Mouse (Mus musculus) ES-E14 (cell line): Measurements from ENCODE around the gene Asrgl1.

ENCODE experiments used
- MAFK ChIP-seq: IDR thresholded peaks from 2 replicates; pipeline ENCODE4 v1.6.1; 2014; ENCODE audit warnings: mild to moderate bottlenecking, low read depth, low read length, inconsistent platforms; ENCODE audit not compliant: insufficient read depth
- ZNF384 ChIP-seq: IDR thresholded peaks from 2 replicates; pipeline ENCODE4 v1.6.1; 2012; ENCODE audit warnings: low read depth, low read length, inconsistent platforms

DNA sequence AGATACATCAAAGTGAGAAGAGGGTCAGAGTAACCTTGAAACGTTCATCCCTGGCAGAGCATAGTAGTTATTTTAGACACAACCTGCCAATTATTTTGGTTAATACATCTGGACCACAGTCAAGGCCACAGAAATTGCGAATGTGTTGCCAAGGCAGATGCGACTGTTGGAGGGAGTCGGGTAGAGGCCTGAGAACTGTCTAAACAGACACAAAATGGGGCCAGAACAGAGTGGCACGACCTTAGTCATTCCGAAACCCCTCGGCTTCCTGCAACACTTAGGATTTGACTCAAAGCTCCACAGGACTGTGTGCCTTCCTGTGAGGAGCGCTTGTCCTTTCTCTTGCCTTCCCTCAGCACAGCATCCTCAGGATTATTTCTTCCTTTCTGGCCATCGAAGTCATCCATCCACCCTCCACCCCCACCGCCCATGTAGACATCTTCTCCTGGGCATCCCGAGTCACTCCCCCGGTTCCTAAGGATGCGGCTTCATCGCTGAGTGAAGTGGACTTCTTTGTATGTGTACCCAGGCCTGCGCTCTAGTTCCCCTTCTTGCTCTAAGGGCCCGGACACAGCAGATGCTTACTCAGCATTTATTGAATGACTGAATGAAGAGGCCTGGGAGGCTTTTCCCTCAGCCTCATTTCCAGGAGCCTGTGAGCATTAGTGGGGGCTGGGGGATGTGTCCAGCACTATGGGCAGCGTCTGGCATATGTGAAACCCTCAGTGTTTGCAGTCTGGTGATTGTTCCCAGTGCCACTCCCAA is 35.0 kb downstream of the Asrgl1 start:
- peak; percentile 97 for TF ChIP-seq MAFK
- TF ChIP-seq ZNF384: no peak
